Mouse (Mus musculus): ENCODE results near the gene Plk5. TPM values are rescaled to one million over a fixed set of nuclear protein-coding genes. Genes with fewer than 3 reads are reported as not detected.

Plk5 gene
- total RNA-seq, 1 experiment = 6.0 TPM

- Histone ChIP-seq H3K4me3 (ENCODE audit: insufficient read depth in 1 of 2, low read depth in 1 of 2, low read length in 2 of 2, poor library complexity in 1 of 2, severe bottlenecking in 1 of 2) (peak overlapping the region; percentile 52 to 88; a peak in 3 of 4 replicates), H3K36me3 (ENCODE audit: control insufficient read depth, insufficient read depth, low read length, poor library complexity, severe bottlenecking) (peaks cover 32% of the 10 kb centered on the region), H3K9ac (ENCODE audit: insufficient read depth, low read depth, low read length, poor library complexity, severe bottlenecking) (peak overlapping the region; percentile 66; the same call in 1 of the 2 replicates), H3K4me1 (ENCODE audit: control insufficient read depth in 2 of 2, insufficient read depth in 2 of 2, low read length in 2 of 2, poor library complexity in 1 of 2) (peaks cover 0 to 20% of the 10 kb centered on the region in 2 experiments; a peak in 2 of 4 replicates), H3K27ac (ENCODE audit: insufficient read depth, low read depth, low read length, poor library complexity, severe bottlenecking) (peak overlapping the region; percentile 58; the same call in 1 of the 2 replicates), H3K9me3 (ENCODE audit: control insufficient read depth, insufficient read depth, low read depth, low read length) (no peaks in the 10 kb centered on the region)
- DNase-seq (ENCODE audit: low read depth, low spot score) = no peak
- in situ Hi-C loops (cut with MboI; ENCODE audit: low sequenced_read_pairs in 2 of 2, unreplicated experiment in 2 of 2) = no loop called here
- TF ChIP-seq CHD2 (IDR thresholded peaks at IDR 0.05; ENCODE audit: low read depth, low read length) (no peak), HCFC1 (IDR thresholded peaks at IDR 0.05; ENCODE audit: borderline replicate concordance, insufficient read depth, low read length) (no peak), MAFK (IDR thresholded peaks at IDR 0.05; ENCODE audit: insufficient read depth, low read depth, low read length) (no peak), ZNF384 (IDR thresholded peaks at IDR 0.05; ENCODE audit: low read depth, low read length) (no peak), ZC3H11A (IDR thresholded peaks at IDR 0.05; ENCODE audit: borderline replicate concordance, low read depth, low read length) (no peak)
Measured at GRCm38 (mm10) chr10:80400704-80401161, 44.5 kb downstream of the Plk5 start.

GRCm38 (mm10) chr10:80403044-80403692, 46.9 kb downstream of the Plk5 start:
- H3K9ac ChIP-seq (ENCODE audit: insufficient read depth, low read depth, low read length, poor library complexity, severe bottlenecking) = no peak overlapping the region
- no peaks in the 10 kb centered on the region for H3K9me3 ChIP-seq (ENCODE audit: control insufficient read depth, insufficient read depth, low read depth, low read length)
- H3K36me3 ChIP-seq (ENCODE audit: control insufficient read depth, insufficient read depth, low read length, poor library complexity, severe bottlenecking) = peaks cover 27% of the 10 kb centered on the region
- H3K27ac ChIP-seq (ENCODE audit: insufficient read depth, low read depth, low read length, poor library complexity, severe bottlenecking) = no peak overlapping the region
- H3K4me3 ChIP-seq (ENCODE audit: insufficient read depth in 1 of 2, low read depth in 1 of 2, low read length in 2 of 2, poor library complexity in 1 of 2, severe bottlenecking in 1 of 2) = no peak overlapping the region
- TF ChIP-seq HCFC1 (IDR thresholded peaks at IDR 0.05; ENCODE audit: borderline replicate concordance, insufficient read depth, low read length) = peak; percentile 44; the same call in 1 of the 2 replicates
- no peak for TF ChIP-seq MAFK (IDR thresholded peaks at IDR 0.05; ENCODE audit: insufficient read depth, low read depth, low read length)
- DNase-seq (ENCODE audit: low read depth, low spot score) = peak; percentile 62
- peaks cover 0 to 12% of the 10 kb centered on the region in 2 experiments; a peak in 2 of 4 replicates for H3K4me1 ChIP-seq (ENCODE audit: control insufficient read depth in 2 of 2, insufficient read depth in 2 of 2, low read length in 2 of 2, poor library complexity in 1 of 2)
- in situ Hi-C loops (cut with MboI; ENCODE audit: low sequenced_read_pairs in 2 of 2, unreplicated experiment in 2 of 2) = no loop called here

- no peak for DNase-seq (ENCODE audit: low read depth, low spot score)
- in situ Hi-C loops (cut with MboI; ENCODE audit: low sequenced_read_pairs in 2 of 2, unreplicated experiment in 2 of 2) = no loop called here
- peaks cover 42% of the 10 kb centered on the region for H3K36me3 ChIP-seq (ENCODE audit: control insufficient read depth, insufficient read depth, low read length, poor library complexity, severe bottlenecking)
Measured at GRCm38 (mm10) chr10:80405481-80406173, 49.4 kb downstream of the Plk5 start.

GRCm38 (mm10) chr10:80406684-80407501, 50.6 kb downstream of the Plk5 start, which contains the start of gene Uqcr11:
Gene Uqcr11, minus strand, starts transcription at chr10:80406830.
- H3K36me3 ChIP-seq (ENCODE audit: control insufficient read depth, insufficient read depth, low read length, poor library complexity, severe bottlenecking) = peaks cover 47% of the 10 kb centered on the region
- peak within 1 kb of the TSS; percentile 77 to 86 for H3K4me3 ChIP-seq (ENCODE audit: insufficient read depth in 1 of 2, low read depth in 1 of 2, low read length in 2 of 2, poor library complexity in 1 of 2, severe bottlenecking in 1 of 2)
- H3K9ac ChIP-seq (ENCODE audit: insufficient read depth, low read depth, low read length, poor library complexity, severe bottlenecking) = peak within 1 kb of the TSS; percentile 89
- TF ChIP-seq CHD2 (IDR thresholded peaks at IDR 0.05; ENCODE audit: low read depth, low read length) (no peak), ZNF384 (IDR thresholded peaks at IDR 0.05; ENCODE audit: low read depth, low read length) (no peak), ZC3H11A (IDR thresholded peaks at IDR 0.05; ENCODE audit: borderline replicate concordance, low read depth, low read length) (no peak), HCFC1 (IDR thresholded peaks at IDR 0.05; ENCODE audit: borderline replicate concordance, insufficient read depth, low read length) (no peak), MAFK (IDR thresholded peaks at IDR 0.05; ENCODE audit: insufficient read depth, low read depth, low read length) (no peak)
- H3K27ac ChIP-seq (ENCODE audit: insufficient read depth, low read depth, low read length, poor library complexity, severe bottlenecking) = peak within 1 kb of the TSS; percentile 25; the same call in 1 of the 2 replicates
- peak; percentile 87 for DNase-seq (ENCODE audit: low read depth, low spot score)
- in situ Hi-C loops (cut with MboI; ENCODE audit: low sequenced_read_pairs in 2 of 2, unreplicated experiment in 2 of 2) = no loop called here
- H3K9me3 ChIP-seq (ENCODE audit: control insufficient read depth, insufficient read depth, low read depth, low read length) = no peaks in the 10 kb centered on the region
- H3K4me1 ChIP-seq (ENCODE audit: control insufficient read depth in 2 of 2, insufficient read depth in 2 of 2, low read length in 2 of 2, poor library complexity in 1 of 2) = peaks cover 0 to 8% of the 10 kb centered on the region in 2 experiments; a peak in 1 of 4 replicates

More at GRCm38 (mm10) chr10:80405481-80406173, 49.4 kb downstream of the Plk5 start:
- Histone ChIP-seq H3K27ac (ENCODE audit: insufficient read depth, low read depth, low read length, poor library complexity, severe bottlenecking) (no peak overlapping the region), H3K4me3 (ENCODE audit: insufficient read depth in 1 of 2, low read depth in 1 of 2, low read length in 2 of 2, poor library complexity in 1 of 2, severe bottlenecking in 1 of 2) (peak overlapping the region; percentile 77 to 86), H3K9ac (ENCODE audit: insufficient read depth, low read depth, low read length, poor library complexity, severe bottlenecking) (peak overlapping the region; percentile 89), H3K9me3 (ENCODE audit: control insufficient read depth, insufficient read depth, low read depth, low read length) (no peaks in the 10 kb centered on the region), H3K4me1 (ENCODE audit: control insufficient read depth in 2 of 2, insufficient read depth in 2 of 2, low read length in 2 of 2, poor library complexity in 1 of 2) (peaks cover 0 to 10% of the 10 kb centered on the region in 2 experiments; a peak in 2 of 4 replicates)
- TF ChIP-seq ZC3H11A (IDR thresholded peaks at IDR 0.05; ENCODE audit: borderline replicate concordance, low read depth, low read length) (no peak), ZNF384 (IDR thresholded peaks at IDR 0.05; ENCODE audit: low read depth, low read length) (no peak), CHD2 (IDR thresholded peaks at IDR 0.05; ENCODE audit: low read depth, low read length) (no peak), HCFC1 (IDR thresholded peaks at IDR 0.05; ENCODE audit: borderline replicate concordance, insufficient read depth, low read length) (no peak), MAFK (IDR thresholded peaks at IDR 0.05; ENCODE audit: insufficient read depth, low read depth, low read length) (no peak)
